Mouse (Mus musculus): ENCODE data around the gene Cdkl1. TPM values are rescaled to one million over a fixed set of nuclear protein-coding genes. Genes with fewer than 3 reads are reported as not detected.

Gene Cdkl1
- polyA plus RNA-seq, 1 experiment from 2014 or later = 9.0 TPM

- H3K27ac ChIP-seq (replicated peaks) = no peak overlapping the region
- peaks cover 16% of the 10 kb centered on the region for H3K4me1 ChIP-seq (replicated peaks)
- WGBS = 59% methylated on average over 7 of the region's 7 CpGs
- no peak for ATAC-seq (ENCODE audit: low FRiP score, low read depth)
- H3K36me3 ChIP-seq = no peaks in the 10 kb centered on the region
- no peaks in the 10 kb centered on the region for H3K9me3 ChIP-seq
- no peak overlapping the region for H3K4me3 ChIP-seq
- no peak overlapping the region for H3K4me2 ChIP-seq
- H3K27me3 ChIP-seq = no peaks in the 10 kb centered on the region
- no peak overlapping the region for H3K9ac ChIP-seq
These were observed 31.7 kb downstream of the Cdkl1 start for GRCm38 (mm10) chr12:69759267-69759885.

DNA sequence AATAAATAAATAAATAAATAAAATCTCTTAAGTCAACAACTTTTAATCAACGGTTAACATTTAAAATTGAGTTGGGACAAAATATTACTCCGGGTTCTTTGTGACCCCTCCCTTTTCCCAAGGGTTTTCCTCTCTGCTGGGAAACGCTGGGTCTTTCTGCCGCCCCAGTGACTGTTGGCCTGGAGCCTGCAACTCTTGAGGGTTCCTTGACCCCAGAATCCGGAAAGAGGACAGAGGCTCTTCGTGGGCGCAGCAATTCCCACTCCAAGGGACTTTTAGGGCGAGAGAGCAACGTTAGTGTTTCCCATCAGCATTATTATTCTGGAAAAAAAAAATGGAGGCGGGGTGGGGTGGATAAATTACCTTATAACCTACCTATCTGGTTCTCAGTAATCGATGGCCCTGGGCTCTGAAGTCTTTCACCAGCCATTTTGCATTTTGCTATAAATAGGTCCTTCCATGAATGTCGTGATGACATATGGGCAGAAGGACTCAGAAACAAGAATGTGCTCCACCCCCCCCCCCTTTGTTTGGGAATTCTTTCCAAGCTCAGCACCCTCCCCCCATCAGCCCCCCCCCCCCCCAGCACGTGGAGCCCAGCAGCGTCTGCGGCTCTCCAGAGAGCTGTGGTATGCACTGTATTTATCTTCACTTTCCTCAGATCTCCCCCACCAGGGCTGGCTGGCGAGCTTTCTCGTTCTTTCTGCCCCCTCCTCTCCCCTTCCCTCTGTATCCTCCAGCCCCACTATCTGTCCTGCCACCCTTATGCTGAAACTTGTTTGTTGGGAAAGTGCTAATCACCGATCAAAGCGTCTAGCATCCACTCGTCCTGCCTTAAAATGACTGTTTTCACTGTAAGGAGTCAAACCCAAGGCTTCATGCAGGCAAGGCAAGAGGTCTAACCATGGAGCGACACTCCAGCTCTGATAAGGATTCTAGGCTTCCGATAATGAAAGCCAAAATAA is 32.6 kb downstream of the Cdkl1 start:
- Histone ChIP-seq H3K36me3 (no peaks in the 10 kb centered on the region), H3K27ac (replicated peaks) (no peak overlapping the region), H3K4me1 (replicated peaks) (peaks cover 16% of the 10 kb centered on the region), H3K4me2 (peak overlapping the region; percentile 54), H3K4me3 (no peak overlapping the region), H3K27me3 (no peaks in the 10 kb centered on the region), H3K9me3 (no peaks in the 10 kb centered on the region), H3K9ac (no peak overlapping the region)
- ATAC-seq (ENCODE audit: low FRiP score, low read depth) = peak; percentile 32; the same call in 1 of the 2 replicates
- whole genome bisulfite sequencing = 9% methylated on average over 22 of the region's 22 CpGs

DNA sequence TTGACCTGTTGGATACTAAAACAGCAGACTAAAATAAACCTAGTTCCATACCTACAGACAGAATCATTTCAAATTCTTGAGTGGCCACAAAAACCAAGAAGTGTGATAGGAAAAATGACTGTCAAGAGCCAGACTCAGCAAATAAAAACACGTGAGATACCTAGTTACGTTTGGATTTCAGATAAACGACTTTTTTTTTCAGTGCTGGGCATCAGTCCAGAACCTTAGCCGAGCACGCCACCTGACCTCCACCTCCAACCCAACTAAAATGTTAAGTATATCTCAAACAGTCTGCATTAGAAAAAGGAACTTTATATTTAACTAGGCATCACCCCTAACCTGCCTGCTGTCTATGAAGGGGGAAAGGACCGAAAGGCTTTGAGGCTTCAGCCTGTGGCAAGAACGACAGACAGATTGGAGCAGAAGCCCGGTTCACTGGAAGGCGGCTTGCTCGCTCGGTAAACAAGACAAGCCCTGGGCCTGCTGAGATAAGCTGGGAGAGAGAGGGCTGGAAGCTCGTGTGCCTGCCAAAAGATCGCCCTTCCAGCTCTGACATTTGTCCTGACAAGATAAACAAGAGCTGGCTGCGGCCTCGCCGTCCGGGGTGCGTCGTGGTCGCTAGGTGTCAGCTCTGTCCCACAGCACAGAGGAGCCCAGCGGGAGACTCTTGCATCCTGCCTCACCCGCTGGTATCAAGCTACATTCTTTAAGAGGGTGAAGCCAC is 33.5 kb downstream of the Cdkl1 start:
- H3K4me3 ChIP-seq = peak overlapping the region; percentile 10; the same call in 1 of the 2 replicates
- no peaks in the 10 kb centered on the region for H3K36me3 ChIP-seq
- ATAC-seq (ENCODE audit: low FRiP score, low read depth) = peak; percentile 87
- peak overlapping the region; percentile 23; the same call in 1 of the 2 replicates for H3K27ac ChIP-seq (replicated peaks)
- H3K9ac ChIP-seq = peak overlapping the region; percentile 20; the same call in 1 of the 2 replicates
- 11% methylated on average over 22 of the region's 22 CpGs for WGBS
- peak overlapping the region; percentile 54 for H3K4me2 ChIP-seq
- no peaks in the 10 kb centered on the region for H3K9me3 ChIP-seq
- H3K27me3 ChIP-seq = no peaks in the 10 kb centered on the region
- peaks cover 16% of the 10 kb centered on the region for H3K4me1 ChIP-seq (replicated peaks)

DNA sequence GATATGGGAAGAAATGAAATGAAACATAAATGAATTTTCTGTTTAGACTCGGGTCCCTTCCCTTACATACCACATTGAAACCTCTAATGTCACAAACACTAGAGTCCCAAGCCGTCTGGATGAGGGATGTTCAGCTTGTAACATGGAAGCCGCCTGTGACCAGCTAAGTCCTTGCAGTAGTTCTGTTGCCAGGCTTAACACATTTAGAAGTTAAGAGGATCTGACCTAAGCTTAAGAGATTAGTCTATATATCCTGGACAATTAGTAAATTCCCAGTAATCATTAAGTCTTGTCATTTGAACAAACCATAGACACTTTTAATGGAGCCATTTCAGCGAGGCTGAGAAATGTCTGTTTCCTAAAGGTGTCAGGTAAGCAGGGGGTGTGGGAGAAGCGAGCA is 35.1 kb downstream of the Cdkl1 start:
- H3K27me3 ChIP-seq = no peaks in the 10 kb centered on the region
- H3K9ac ChIP-seq = no peak overlapping the region
- no peak for ATAC-seq (ENCODE audit: low FRiP score, low read depth)
- peaks cover 16% of the 10 kb centered on the region for H3K4me1 ChIP-seq (replicated peaks)
- no peak overlapping the region for H3K4me2 ChIP-seq
- H3K4me3 ChIP-seq = no peak overlapping the region
- 85% methylated on average over 5 of the region's 5 CpGs for WGBS
- no peak overlapping the region for H3K27ac ChIP-seq (replicated peaks)
- no peaks in the 10 kb centered on the region for H3K36me3 ChIP-seq
- no peaks in the 10 kb centered on the region for H3K9me3 ChIP-seq

- Histone ChIP-seq H3K9me3 (no peaks in the 10 kb centered on the region), H3K4me2 (no peak overlapping the region), H3K27me3 (no peaks in the 10 kb centered on the region), H3K4me1 (replicated peaks) (peaks cover 15% of the 10 kb centered on the region), H3K27ac (replicated peaks) (no peak overlapping the region), H3K4me3 (no peak overlapping the region), H3K9ac (no peak overlapping the region), H3K36me3 (no peaks in the 10 kb centered on the region)
- WGBS = 87% methylated on average over 5 of the region's 5 CpGs
- no peak for ATAC-seq (ENCODE audit: low FRiP score, low read depth)
These were observed 37.1 kb downstream of the Cdkl1 start for GRCm38 (mm10) chr12:69753936-69754335.

- no peak overlapping the region for H3K27ac ChIP-seq (replicated peaks)
- H3K36me3 ChIP-seq = no peaks in the 10 kb centered on the region
- no peaks in the 10 kb centered on the region for H3K27me3 ChIP-seq
- no peak overlapping the region for H3K9ac ChIP-seq
- peak; percentile 34; the same call in 1 of the 2 replicates for ATAC-seq (ENCODE audit: low FRiP score, low read depth)
- H3K4me2 ChIP-seq = no peak overlapping the region
- WGBS = 40% methylated on average over 10 of the region's 10 CpGs
- H3K4me3 ChIP-seq = no peak overlapping the region
- H3K4me1 ChIP-seq (replicated peaks) = no peaks in the 10 kb centered on the region
- H3K9me3 ChIP-seq = no peaks in the 10 kb centered on the region
These were observed 39.2 kb downstream of the Cdkl1 start for GRCm38 (mm10) chr12:69751864-69752341.

DNA sequence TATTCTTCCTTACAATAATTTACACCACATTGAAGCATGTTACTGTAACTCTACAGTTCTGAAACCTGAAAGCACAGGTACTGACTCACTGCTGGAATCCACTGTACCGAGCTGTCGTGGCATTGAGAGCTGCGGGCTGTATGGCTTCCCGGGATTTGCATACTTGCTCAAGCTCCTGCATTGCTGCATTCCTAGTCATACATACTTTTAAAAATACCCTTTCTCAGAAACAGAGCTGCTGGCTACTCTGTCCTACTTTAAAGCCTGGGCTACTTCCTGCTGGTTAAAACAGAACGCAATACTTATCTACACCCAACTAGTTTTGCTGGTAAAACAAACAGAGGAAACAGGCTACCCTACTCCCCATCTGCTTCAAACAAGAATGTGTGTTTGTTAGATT is 46.9 kb downstream of the Cdkl1 start:
- 93% methylated on average over 5 of the region's 5 CpGs for WGBS
- Histone ChIP-seq H3K4me2 (no peak overlapping the region), H3K36me3 (0 out of 2 replicates have a peak, but pooled peaks cover 2% of the 10 kb centered on the region), H3K9me3 (no peaks in the 10 kb centered on the region), H3K27me3 (no peaks in the 10 kb centered on the region), H3K4me3 (no peak overlapping the region), H3K27ac (replicated peaks) (no peak overlapping the region; the same call in 1 of the 2 replicates), H3K4me1 (replicated peaks) (no peaks in the 10 kb centered on the region), H3K9ac (no peak overlapping the region)
- ATAC-seq (ENCODE audit: low FRiP score, low read depth) = no peak

- no peaks in the 10 kb centered on the region for H3K9me3 ChIP-seq
- no peak overlapping the region for H3K9ac ChIP-seq
- H3K27ac ChIP-seq (replicated peaks) = no peak overlapping the region
- H3K4me2 ChIP-seq = no peak overlapping the region
- no peak for ATAC-seq (ENCODE audit: low FRiP score, low read depth)
- H3K4me3 ChIP-seq = no peak overlapping the region
- 90% methylated on average over 5 of the region's 5 CpGs for WGBS
- H3K4me1 ChIP-seq (replicated peaks) = no peaks in the 10 kb centered on the region
- no peaks in the 10 kb centered on the region for H3K27me3 ChIP-seq
- H3K36me3 ChIP-seq = 0 out of 2 replicates have a peak, but pooled peaks cover 2% of the 10 kb centered on the region
These were observed 49.1 kb downstream of the Cdkl1 start for GRCm38 (mm10) chr12:69741965-69742364.

GRCm38 (mm10) chr12:69733923-69734322 is 57.1 kb downstream of the Cdkl1 start:
- H3K27me3 ChIP-seq = no peaks in the 10 kb centered on the region
- no peaks in the 10 kb centered on the region for H3K9me3 ChIP-seq
- no peaks in the 10 kb centered on the region for H3K36me3 ChIP-seq
- no peaks in the 10 kb centered on the region for H3K4me1 ChIP-seq (replicated peaks)
- WGBS = 87% methylated on average over 3 of the region's 3 CpGs
- H3K4me2 ChIP-seq = no peak overlapping the region
- no peak overlapping the region for H3K9ac ChIP-seq
- ATAC-seq (ENCODE audit: low FRiP score, low read depth) = no peak
- no peak overlapping the region for H3K27ac ChIP-seq (replicated peaks)
- no peak overlapping the region for H3K4me3 ChIP-seq

DNA sequence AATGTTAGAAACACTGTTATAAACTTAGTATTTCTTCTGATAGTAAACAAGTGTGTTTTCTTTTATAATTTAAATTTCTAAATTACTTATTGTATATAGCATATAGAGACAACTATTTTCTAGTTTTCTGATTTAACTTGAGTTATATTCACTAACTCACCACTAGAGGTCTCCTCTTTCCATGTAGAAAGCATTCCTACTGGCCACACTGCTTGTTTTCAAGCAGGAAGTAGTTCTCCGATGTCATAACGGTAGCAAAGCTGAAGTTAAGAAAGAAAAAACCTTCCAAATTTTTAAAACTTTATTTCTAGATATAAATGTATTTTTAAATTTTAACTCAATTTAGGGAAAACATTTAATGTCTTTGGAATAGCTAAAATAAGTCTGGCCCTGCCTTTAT is 57.5 kb downstream of the Cdkl1 start:
- Histone ChIP-seq H3K4me2 (no peak overlapping the region), H3K9ac (no peak overlapping the region), H3K27me3 (no peaks in the 10 kb centered on the region), H3K27ac (replicated peaks) (no peak overlapping the region), H3K4me3 (no peak overlapping the region), H3K36me3 (no peaks in the 10 kb centered on the region), H3K9me3 (no peaks in the 10 kb centered on the region), H3K4me1 (replicated peaks) (no peaks in the 10 kb centered on the region)
- ATAC-seq (ENCODE audit: low FRiP score, low read depth) = no peak
- WGBS = 4% methylated on average over 2 of the region's 2 CpGs

DNA sequence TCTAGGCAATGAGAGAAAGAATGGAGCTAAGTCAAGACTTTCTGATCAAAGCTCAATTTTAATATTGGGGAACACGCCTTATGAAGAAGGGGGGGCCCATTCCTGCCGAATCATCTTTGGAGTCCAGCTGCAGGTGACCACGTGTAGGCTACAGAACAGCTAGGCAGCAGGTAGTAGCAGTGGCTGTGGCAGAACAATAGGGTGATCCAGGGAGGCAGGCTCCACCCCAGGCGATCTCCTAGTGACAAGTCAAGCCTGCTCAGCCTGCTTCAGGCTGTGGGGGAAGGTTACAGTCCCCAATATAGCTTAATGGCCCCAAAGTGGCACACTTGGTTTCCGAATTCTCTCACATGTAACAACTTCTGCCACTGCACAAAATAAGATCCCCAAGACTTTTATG is 58.8 kb downstream of the Cdkl1 start:
- no peaks in the 10 kb centered on the region for H3K27me3 ChIP-seq
- no peak overlapping the region for H3K4me2 ChIP-seq
- no peaks in the 10 kb centered on the region for H3K36me3 ChIP-seq
- H3K9me3 ChIP-seq = no peaks in the 10 kb centered on the region
- H3K9ac ChIP-seq = no peak overlapping the region
- H3K4me3 ChIP-seq = no peak overlapping the region
- 44% methylated on average over 5 of the region's 5 CpGs for WGBS
- no peak for ATAC-seq (ENCODE audit: low FRiP score, low read depth)
- no peaks in the 10 kb centered on the region for H3K4me1 ChIP-seq (replicated peaks)
- H3K27ac ChIP-seq (replicated peaks) = no peak overlapping the region
